Mouse (Mus musculus) spleen, postnatal 4 days (tissue): ENCODE measurements around the gene Hsd17b6.
"Not testable (repeated sequence)": the region's sequence is repeated elsewhere in the genome, so short reads cannot be mapped to it uniquely, and the experiment has no call there.

ENCODE experiments used
- DNase-seq, 2 experiments: peaks; one replicate each; pipeline ENCODE4 v3.0.0; 2022; ENCODE audit warnings: low spot score in 2 of 2

Gene Hsd17b6

DNA sequence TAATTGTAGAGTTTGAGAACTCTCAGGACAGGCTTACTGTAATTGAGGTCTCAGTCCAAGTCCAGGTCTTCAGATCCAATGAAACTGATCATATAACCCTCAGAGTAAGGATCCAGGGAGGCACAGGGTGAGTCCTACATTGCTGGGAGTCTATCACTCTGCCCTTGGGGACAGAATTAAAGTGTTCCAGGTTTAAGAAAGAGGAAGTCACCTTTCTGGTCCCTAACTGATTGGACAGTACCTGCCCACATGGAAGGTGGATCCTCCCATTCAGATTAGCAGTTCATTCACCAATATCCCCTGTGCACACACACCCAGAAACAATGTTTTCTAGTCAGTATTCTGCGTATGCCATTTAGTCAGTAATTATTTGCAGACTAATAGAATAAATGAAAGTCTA is at the start of gene Hsd17b6:
Gene Hsd17b6 (minus strand): TSS at position 166 of the 400 bp plus-strand sequence.
- DNase-seq = no peak

DNA sequence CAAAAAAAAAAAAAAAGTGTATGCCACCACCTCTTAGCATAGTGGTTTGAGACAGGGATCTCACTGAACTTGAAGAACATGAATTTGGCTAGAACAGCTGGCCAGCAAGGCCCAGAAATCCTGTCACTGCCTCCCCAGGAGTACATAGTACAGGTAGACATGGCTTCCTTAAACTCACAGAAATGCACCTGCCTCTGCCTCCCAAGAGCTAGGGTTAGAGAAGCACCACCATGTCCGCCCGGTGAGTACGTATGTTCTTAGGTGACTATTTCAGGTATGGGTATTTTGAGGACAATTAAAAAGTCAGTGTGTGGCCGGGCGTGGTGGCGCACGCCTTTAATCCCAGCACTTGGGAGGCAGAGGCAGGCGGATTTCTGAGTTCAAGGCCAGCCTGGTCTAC is 45.6 kb upstream of the Hsd17b6 start:
- no peak for DNase-seq

- DNase-seq = not testable (repeated sequence)
Observed at GRCm38 (mm10) chr10:128052136-128052535, 44.7 kb upstream of the Hsd17b6 start.

DNA sequence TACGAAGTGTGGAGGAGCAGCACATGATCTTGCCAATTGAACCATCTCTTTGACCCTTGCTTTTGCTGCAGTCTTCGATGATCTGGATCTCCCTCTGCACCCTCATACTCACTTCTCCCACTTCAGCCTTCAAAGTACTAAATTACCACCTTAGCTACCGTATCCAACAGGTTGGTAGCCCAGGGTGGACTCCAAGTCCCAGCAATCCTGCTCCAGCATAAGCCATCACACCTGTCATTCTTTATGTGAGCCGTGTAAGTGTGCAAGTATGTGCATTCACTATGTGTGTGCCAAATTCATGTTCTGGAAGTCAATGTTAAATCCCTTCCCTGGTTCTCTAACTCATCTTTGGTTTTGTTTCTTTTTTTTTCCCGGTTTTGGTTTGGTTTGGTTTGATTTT is 44.2 kb upstream of the Hsd17b6 start:
- DNase-seq = no peak

- no peak for DNase-seq
Observed at GRCm38 (mm10) chr10:128050355-128050754, 42.9 kb upstream of the Hsd17b6 start.

DNA sequence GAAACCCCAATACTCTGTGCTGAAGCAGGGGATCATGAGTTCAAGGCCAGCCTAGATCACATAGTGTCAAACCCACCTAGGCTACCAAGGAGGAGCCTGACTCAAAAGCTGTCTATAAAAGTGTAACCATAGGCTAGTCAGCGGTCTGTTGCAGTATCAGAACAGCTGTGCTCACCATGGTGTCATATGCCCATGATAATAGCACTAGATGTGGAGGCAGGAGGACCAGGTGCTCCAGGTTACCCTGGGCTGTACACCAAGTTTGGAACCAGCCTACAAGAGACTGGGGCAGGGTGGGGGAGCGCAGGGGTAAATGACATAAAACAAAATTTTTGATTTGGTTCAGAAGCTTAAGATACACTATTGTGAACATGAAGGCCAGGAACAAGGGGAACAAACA is 42.3 kb upstream of the Hsd17b6 start:
- no peak for DNase-seq

DNA sequence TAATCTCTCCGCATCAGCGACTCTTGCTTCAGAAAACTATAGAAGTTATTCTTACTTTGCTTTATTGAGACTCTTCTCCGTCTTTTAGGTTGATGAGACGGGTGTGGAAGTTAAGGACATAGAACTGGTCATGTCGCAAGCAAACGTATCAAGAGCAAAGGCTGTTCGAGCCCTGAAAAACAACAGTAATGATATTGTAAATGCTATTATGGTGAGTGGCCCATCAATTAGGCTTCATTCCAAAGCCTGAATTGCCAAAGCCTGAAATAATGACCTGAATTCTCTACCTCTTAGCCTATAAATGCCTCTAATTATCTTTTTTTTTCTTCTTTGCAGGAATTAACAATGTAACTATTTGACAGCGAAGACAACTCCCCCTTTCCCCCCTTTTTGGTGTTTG is 40.7 kb upstream of the Hsd17b6 start:
- DNase-seq = no peak

- peak in 1 of 2 experiments; percentile 63 for DNase-seq
Observed at GRCm38 (mm10) chr10:128043041-128043835, 35.8 kb upstream of the Hsd17b6 start.

DNA sequence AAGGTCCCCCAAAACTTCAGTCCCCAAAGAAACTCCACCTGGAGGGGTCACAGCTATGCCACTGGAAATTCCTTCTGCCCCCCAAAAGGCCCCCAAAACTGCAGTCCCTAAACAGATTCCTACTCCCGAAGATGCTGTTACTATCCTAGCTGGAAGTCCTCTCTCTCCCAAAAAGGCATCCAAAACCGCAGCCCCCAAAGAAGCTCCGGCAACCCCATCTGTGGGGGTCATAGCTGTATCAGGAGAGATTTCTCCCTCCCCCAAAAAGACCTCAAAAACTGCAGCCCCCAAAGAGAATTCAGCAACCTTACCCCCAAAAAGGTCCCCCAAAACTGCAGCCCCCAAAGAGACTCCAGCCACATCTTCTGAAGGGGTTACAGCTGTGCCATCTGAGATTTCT is 35.1 kb upstream of the Hsd17b6 start:
- DNase-seq = no peak

DNA sequence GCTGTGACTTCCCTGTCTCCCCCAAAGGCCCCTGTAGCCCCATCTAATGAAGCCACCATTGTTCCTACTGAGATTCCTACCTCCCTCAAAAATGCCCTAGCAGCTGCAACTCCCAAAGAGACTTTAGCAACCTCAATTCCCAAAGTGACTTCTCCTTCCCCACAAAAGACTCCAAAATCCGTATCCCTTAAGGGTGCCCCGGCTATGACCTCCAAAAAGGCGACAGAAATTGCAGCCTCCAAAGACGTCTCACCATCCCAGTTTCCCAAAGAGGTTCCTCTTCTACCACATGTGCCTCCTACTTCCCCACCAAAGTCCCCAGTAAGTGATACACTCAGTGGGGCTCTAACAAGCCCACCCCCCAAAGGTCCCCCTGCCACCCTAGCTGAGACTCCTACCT is 34.2 kb upstream of the Hsd17b6 start:
- DNase-seq = no peak

DNA sequence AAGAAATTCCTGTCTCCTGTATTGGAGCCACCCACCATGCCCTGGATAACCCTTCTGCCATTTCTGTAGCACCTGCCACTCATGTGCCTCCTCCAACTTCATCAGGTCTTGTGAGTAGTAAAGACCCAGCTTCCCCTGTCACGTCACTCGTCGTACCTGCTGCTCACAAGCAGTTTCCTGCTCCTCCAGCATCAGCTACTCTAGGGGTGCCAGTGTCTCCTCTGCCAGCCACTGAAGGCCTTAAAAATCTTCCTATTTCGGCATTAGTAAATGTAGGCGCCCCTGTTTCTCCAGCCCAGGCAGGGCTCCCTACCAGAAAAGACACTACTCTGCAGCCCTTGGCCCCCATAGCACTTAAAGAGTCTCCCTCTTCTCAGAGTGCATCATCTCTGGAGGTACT is 32.9 kb upstream of the Hsd17b6 start:
- peak in 1 of 2 experiments; percentile 55 for DNase-seq

GRCm38 (mm10) chr10:128039858-128040257 is 32.4 kb upstream of the Hsd17b6 start:
- peak in 1 of 2 experiments; percentile 60 for DNase-seq

- DNase-seq = peak in 1 of 2 experiments; percentile 65
Observed at GRCm38 (mm10) chr10:128039167-128039566, 31.8 kb upstream of the Hsd17b6 start.

- DNase-seq = no peak
Observed at GRCm38 (mm10) chr10:128037921-128038320, 30.5 kb upstream of the Hsd17b6 start.

GRCm38 (mm10) chr10:128036746-128037425 is 29.5 kb upstream of the Hsd17b6 start:
- DNase-seq = peak in 1 of 2 experiments; percentile 39

DNA sequence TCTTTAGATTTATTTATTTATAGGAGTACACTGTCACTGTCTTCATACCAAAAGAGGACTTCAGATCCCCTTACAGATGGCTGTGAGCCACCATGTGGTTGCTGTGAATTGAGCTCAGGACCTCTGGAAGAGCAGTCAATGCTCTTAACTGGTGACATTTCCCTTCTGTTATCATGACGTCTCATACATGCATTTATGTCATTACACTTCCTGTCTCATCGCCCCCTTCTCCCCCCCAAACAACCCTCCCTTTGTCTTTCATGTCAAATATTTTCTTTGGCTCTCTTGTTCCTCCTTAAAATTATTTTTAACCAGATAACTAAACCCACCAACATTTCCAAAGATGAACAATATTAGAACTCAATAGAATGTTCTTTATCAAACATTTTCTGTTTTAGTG is 23.4 kb upstream of the Hsd17b6 start:
- no peak for DNase-seq

DNA sequence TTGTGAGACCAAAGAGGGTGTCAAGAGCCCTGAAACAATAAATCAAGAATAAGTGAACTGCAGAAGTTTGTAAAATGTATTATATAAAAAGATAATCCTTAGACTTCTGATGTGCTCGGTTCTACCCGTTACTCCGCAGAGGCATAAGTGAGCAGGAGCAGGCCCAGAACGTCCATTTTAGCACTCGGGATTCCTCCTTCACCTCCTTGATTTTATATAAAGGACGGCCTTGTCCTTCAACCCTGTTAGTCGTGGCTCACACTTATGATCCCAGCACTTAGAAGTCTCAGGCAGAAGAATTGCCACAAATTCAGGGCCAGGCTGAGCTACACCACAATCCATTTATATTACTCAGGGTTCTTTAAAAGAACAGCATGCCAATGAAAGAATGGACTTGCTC is 22.5 kb upstream of the Hsd17b6 start:
- DNase-seq = no peak

DNA sequence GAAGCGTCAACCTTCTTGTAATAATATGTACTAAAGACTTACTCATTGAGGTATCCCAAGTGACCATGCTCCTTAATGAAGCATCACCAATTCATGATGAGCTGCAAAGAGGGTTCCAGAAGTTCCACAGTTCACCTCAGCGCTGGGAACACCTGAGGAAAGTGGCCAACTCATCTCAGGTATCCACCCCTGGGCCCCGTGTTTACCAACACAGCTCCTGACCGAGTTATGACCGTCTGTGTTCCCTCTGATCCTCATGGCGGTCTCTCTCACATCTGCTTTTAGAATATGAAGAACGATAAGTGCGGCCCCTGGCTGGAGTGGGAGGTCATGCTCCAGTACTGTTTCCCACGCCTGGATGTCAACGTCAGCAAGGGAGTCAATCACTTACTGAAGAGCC is 16.1 kb upstream of the Hsd17b6 start:
- DNase-seq = no peak

DNA sequence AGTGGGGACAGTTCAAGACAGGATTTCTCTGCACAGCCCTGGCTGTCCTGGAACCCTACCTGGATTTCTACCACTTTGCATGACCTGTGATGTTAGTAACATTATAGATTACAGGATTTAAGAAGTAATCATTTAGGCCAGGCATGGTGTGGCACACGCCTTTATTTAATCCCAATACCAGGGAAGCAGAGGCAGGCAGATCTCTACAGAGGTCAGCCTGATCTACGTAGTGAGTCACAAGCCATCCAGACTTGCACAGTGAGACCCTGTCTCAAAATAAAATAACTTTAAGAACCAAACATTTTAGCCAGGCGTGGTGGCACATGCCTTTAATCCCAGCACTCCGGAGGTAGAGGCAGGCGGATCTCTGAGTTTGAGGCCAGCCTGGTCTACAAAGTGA is 14.8 kb upstream of the Hsd17b6 start:
- DNase-seq = no peak

GRCm38 (mm10) chr10:128015068-128015934 is 7.9 kb upstream of the Hsd17b6 start, which contains the start of gene Prim1:
Gene Prim1 (plus strand): TSS chr10:128015168.
- peak; percentile 85 to 90 for DNase-seq

- DNase-seq = no peak
Observed at GRCm38 (mm10) chr10:128009735-128010134, 2.3 kb upstream of the Hsd17b6 start.
